Mouse (Mus musculus) T-helper 1 cell (primary cell): ENCODE measurements at regions not wholly inside any gene's neighbourhood (a gene's known extent, or its start where the extent isn't known, plus 50 kb on each side); places are given as distances from the start of the nearest gene placed in this dataset.

Experiments used
- in situ Hi-C: fragments of 300-600 bp; cut with MboI, MseI; formaldehyde crosslinking; loops from one replicate; pipeline ENCODE4 v1.15.1; 2025; ENCODE audit warnings: high pct_unique_total_duplicates

GRCm38 (mm10) chr2:12815339-12815738 is 108.5 kb upstream of the Pter start:
- in situ Hi-C loops, result no loop called here

GRCm38 (mm10) chr2:12825902-12826301 is 97.9 kb upstream of the Pter start:
- in situ Hi-C loops, result no loop called here

GRCm38 (mm10) chr2:12833579-12833978 is 90.3 kb upstream of the Pter start:
- in situ Hi-C loops, result no loop called here

- in situ Hi-C loops, result no loop called here
Observed at GRCm38 (mm10) chr2:12866543-12866942, 57.3 kb upstream of the Pter start.

GRCm38 (mm10) chr2:12868772-12869171 is 55.1 kb upstream of the Pter start:
- in situ Hi-C loops, result no loop called here
